Mouse (Mus musculus): ENCODE measurements around the gene Stim2. TPM values are rescaled to one million over a fixed set of nuclear protein-coding genes. Genes with fewer than 3 reads are reported as not detected.

Gene Stim2
- polyA plus RNA-seq, 1 experiment from 2014 or later, result 16.4 TPM

GRCm38 (mm10) chr5:53995316-53995715 is 3.0 kb upstream of the Stim2 start:
- no peaks in the 10 kb centered on the region for H3K36me3 ChIP-seq
- under 1% methylated on average over 34 of the region's 34 CpGs for WGBS
- ATAC-seq (ENCODE audit: insufficient number of reproducible peaks, insufficient read depth, low FRiP score, low TSS enrichment, low read depth), result peak; percentile 53
- peak overlapping the region; percentile 57 for H3K4me3 ChIP-seq
- no peak overlapping the region for H3K27ac ChIP-seq
- H3K27me3 ChIP-seq, result no peaks in the 10 kb centered on the region
- peaks cover 14% of the 10 kb centered on the region for H3K4me1 ChIP-seq
- H3K4me2 ChIP-seq, result peak overlapping the region; percentile 86
- no peaks in the 10 kb centered on the region for H3K9me3 ChIP-seq
- peak overlapping the region; percentile 71 for H3K9ac ChIP-seq

GRCm38 (mm10) chr5:53996822-53997221 is 1.5 kb upstream of the Stim2 start:
- Histone ChIP-seq H3K9me3 (no peaks in the 10 kb centered on the region), H3K27me3 (no peaks in the 10 kb centered on the region), H3K9ac (no peak overlapping the region), H3K4me3 (no peak overlapping the region), H3K4me1 (peaks cover 16% of the 10 kb centered on the region), H3K36me3 (no peaks in the 10 kb centered on the region), H3K4me2 (no peak overlapping the region), H3K27ac (no peak overlapping the region)
- 88% methylated on average over 6 of the region's 6 CpGs for whole genome bisulfite sequencing
- no peak for ATAC-seq (ENCODE audit: insufficient number of reproducible peaks, insufficient read depth, low FRiP score, low TSS enrichment, low read depth)

GRCm38 (mm10) chr5:53998743-53999460 is 603 bp downstream of the Stim2 start:
- peak overlapping the region; percentile 94 for H3K27ac ChIP-seq

GRCm38 (mm10) chr5:53999461-53999770 is 1.1 kb downstream of the Stim2 start:
- no peak for ATAC-seq (ENCODE audit: insufficient number of reproducible peaks, insufficient read depth, low FRiP score, low TSS enrichment, low read depth)
- peaks cover 16% of the 10 kb centered on the region for H3K4me1 ChIP-seq
- H3K36me3 ChIP-seq, result no peaks in the 10 kb centered on the region
- peak overlapping the region; percentile 97 for H3K4me3 ChIP-seq
- H3K27ac ChIP-seq, result peak overlapping the region; percentile 94
- H3K9me3 ChIP-seq, result no peaks in the 10 kb centered on the region
- no peaks in the 10 kb centered on the region for H3K27me3 ChIP-seq
- whole genome bisulfite sequencing, result under 1% methylated on average over 6 of the region's 6 CpGs
- peak overlapping the region; percentile 90 for H3K9ac ChIP-seq
- peak overlapping the region; percentile 70 for H3K4me2 ChIP-seq

More at GRCm38 (mm10) chr5:53998743-53999460, 603 bp downstream of the Stim2 start:
- peak overlapping the region; percentile 90 for H3K9ac ChIP-seq
- H3K36me3 ChIP-seq, result no peaks in the 10 kb centered on the region
- peak overlapping the region; percentile 70 for H3K4me2 ChIP-seq
- H3K27me3 ChIP-seq, result no peaks in the 10 kb centered on the region
- peak overlapping the region; percentile 97 for H3K4me3 ChIP-seq
- ATAC-seq (ENCODE audit: insufficient number of reproducible peaks, insufficient read depth, low FRiP score, low TSS enrichment, low read depth), result peak; percentile 38
- H3K4me1 ChIP-seq, result peaks cover 16% of the 10 kb centered on the region
- no peaks in the 10 kb centered on the region for H3K9me3 ChIP-seq
- WGBS, result 0% methylated on average over 67 of the region's 76 CpGs

GRCm38 (mm10) chr5:53999831-54000230 is 1.5 kb downstream of the Stim2 start:
- peak overlapping the region; percentile 90 for H3K9ac ChIP-seq
- 5% methylated on average over 2 of the region's 2 CpGs for WGBS

GRCm38 (mm10) chr5:54001021-54001420 is 2.7 kb downstream of the Stim2 start:
- Histone ChIP-seq H3K36me3 (no peaks in the 10 kb centered on the region), H3K9ac (no peak overlapping the region), H3K4me1 (peaks cover 24% of the 10 kb centered on the region), H3K27me3 (no peaks in the 10 kb centered on the region), H3K4me2 (peak overlapping the region; percentile 31), H3K4me3 (no peak overlapping the region), H3K27ac (no peak overlapping the region), H3K9me3 (no peaks in the 10 kb centered on the region)
- WGBS, result 76% methylated on average over 5 of the region's 5 CpGs
- no peak for ATAC-seq (ENCODE audit: insufficient number of reproducible peaks, insufficient read depth, low FRiP score, low TSS enrichment, low read depth)

More at GRCm38 (mm10) chr5:53999831-54000230, 1.5 kb downstream of the Stim2 start:
- H3K36me3 ChIP-seq, result no peaks in the 10 kb centered on the region
- H3K27ac ChIP-seq, result no peak overlapping the region
- peak overlapping the region; percentile 70 for H3K4me2 ChIP-seq
- H3K9me3 ChIP-seq, result no peaks in the 10 kb centered on the region
- ATAC-seq (ENCODE audit: insufficient number of reproducible peaks, insufficient read depth, low FRiP score, low TSS enrichment, low read depth), result no peak
- H3K4me1 ChIP-seq, result peaks cover 18% of the 10 kb centered on the region
- no peaks in the 10 kb centered on the region for H3K27me3 ChIP-seq
- peak overlapping the region; percentile 97 for H3K4me3 ChIP-seq

GRCm38 (mm10) chr5:54005111-54005864 is 7.0 kb downstream of the Stim2 start:
- Histone ChIP-seq H3K27ac (0 out of 2 replicates have a peak overlapping the region, but pooled peaks have one; percentile 35), H3K4me1 (peaks cover 15% of the 10 kb centered on the region), H3K36me3 (no peaks in the 10 kb centered on the region), H3K9ac (no peak overlapping the region), H3K27me3 (no peaks in the 10 kb centered on the region), H3K4me2 (0 out of 2 replicates have a peak overlapping the region, but pooled peaks have one; percentile 1), H3K9me3 (no peaks in the 10 kb centered on the region), H3K4me3 (no peak overlapping the region)
- no peak for ATAC-seq (ENCODE audit: insufficient number of reproducible peaks, insufficient read depth, low FRiP score, low TSS enrichment, low read depth)
- WGBS, result 60% methylated on average over 2 of the region's 2 CpGs

- ATAC-seq (ENCODE audit: insufficient number of reproducible peaks, insufficient read depth, low FRiP score, low TSS enrichment, low read depth), result no peak
- no peak overlapping the region for H3K9ac ChIP-seq
- H3K4me3 ChIP-seq, result no peak overlapping the region
- H3K9me3 ChIP-seq, result no peaks in the 10 kb centered on the region
- peaks cover 12% of the 10 kb centered on the region for H3K4me1 ChIP-seq
- 0 out of 2 replicates have a peak overlapping the region, but pooled peaks have one; percentile 1 for H3K4me2 ChIP-seq
- H3K27ac ChIP-seq, result no peak overlapping the region
- 17% methylated on average over 6 of the region's 6 CpGs for WGBS
- no peaks in the 10 kb centered on the region for H3K27me3 ChIP-seq
- H3K36me3 ChIP-seq, result no peaks in the 10 kb centered on the region
These were observed 7.5 kb downstream of the Stim2 start for GRCm38 (mm10) chr5:54005865-54006225.

- no peak for ATAC-seq (ENCODE audit: insufficient number of reproducible peaks, insufficient read depth, low FRiP score, low TSS enrichment, low read depth)
- H3K4me3 ChIP-seq, result no peak overlapping the region
- no peaks in the 10 kb centered on the region for H3K9me3 ChIP-seq
- H3K4me1 ChIP-seq, result peaks cover 12% of the 10 kb centered on the region
- no peaks in the 10 kb centered on the region for H3K27me3 ChIP-seq
- H3K9ac ChIP-seq, result no peak overlapping the region
- H3K4me2 ChIP-seq, result no peak overlapping the region
- no peaks in the 10 kb centered on the region for H3K36me3 ChIP-seq
- 95% methylated on average over 1 of the region's 1 CpGs for WGBS
- no peak overlapping the region for H3K27ac ChIP-seq
These were observed 8.5 kb downstream of the Stim2 start for GRCm38 (mm10) chr5:54006845-54007244.

GRCm38 (mm10) chr5:54007617-54008016 is 9.3 kb downstream of the Stim2 start:
- 84% methylated on average over 6 of the region's 6 CpGs for WGBS
- no peaks in the 10 kb centered on the region for H3K36me3 ChIP-seq
- H3K4me1 ChIP-seq, result peaks cover 12% of the 10 kb centered on the region
- H3K9ac ChIP-seq, result no peak overlapping the region
- H3K9me3 ChIP-seq, result no peaks in the 10 kb centered on the region
- no peak overlapping the region for H3K4me3 ChIP-seq
- no peaks in the 10 kb centered on the region for H3K27me3 ChIP-seq
- ATAC-seq (ENCODE audit: insufficient number of reproducible peaks, insufficient read depth, low FRiP score, low TSS enrichment, low read depth), result no peak
- no peak overlapping the region for H3K27ac ChIP-seq
- no peak overlapping the region for H3K4me2 ChIP-seq

GRCm38 (mm10) chr5:54013271-54013670 is 15.0 kb downstream of the Stim2 start:
- no peak overlapping the region for H3K4me2 ChIP-seq
- no peaks in the 10 kb centered on the region for H3K27me3 ChIP-seq
- ATAC-seq (ENCODE audit: insufficient number of reproducible peaks, insufficient read depth, low FRiP score, low TSS enrichment, low read depth), result no peak
- H3K9me3 ChIP-seq, result no peaks in the 10 kb centered on the region
- no peaks in the 10 kb centered on the region for H3K36me3 ChIP-seq
- H3K27ac ChIP-seq, result no peak overlapping the region
- H3K9ac ChIP-seq, result no peak overlapping the region
- no peaks in the 10 kb centered on the region for H3K4me1 ChIP-seq
- H3K4me3 ChIP-seq, result no peak overlapping the region
- 53% methylated on average over 1 of the region's 1 CpGs for WGBS

- Histone ChIP-seq H3K36me3 (no peaks in the 10 kb centered on the region), H3K4me3 (no peak overlapping the region), H3K9me3 (no peaks in the 10 kb centered on the region), H3K27ac (no peak overlapping the region), H3K9ac (no peak overlapping the region), H3K27me3 (no peaks in the 10 kb centered on the region), H3K4me2 (no peak overlapping the region), H3K4me1 (peaks cover 11% of the 10 kb centered on the region)
- WGBS, result 52% methylated on average over 7 of the region's 7 CpGs
- no peak for ATAC-seq (ENCODE audit: insufficient number of reproducible peaks, insufficient read depth, low FRiP score, low TSS enrichment, low read depth)
These were observed 18.8 kb downstream of the Stim2 start for GRCm38 (mm10) chr5:54017143-54017542.
